Mouse (Mus musculus) liver, postnatal 0 days (tissue): ENCODE measurements around the gene Akt1s1.

ENCODE experiments used
- CTCF ChIP-seq: sonication (generic); IDR thresholded peaks from 2 replicates; pipeline ENCODE4 v1.5.1; 2016; ENCODE audit warnings: antibody characterized with exemption, low read depth
- EP300 ChIP-seq: IDR thresholded peaks from 2 replicates; pipeline ENCODE4 v1.6.1; 2016; ENCODE audit warnings: antibody characterized with exemption, low read depth, mild to moderate bottlenecking

GRCm38 (mm10) chr7:44847772-44848171 is 1.0 kb upstream of the Akt1s1 start:
- TF ChIP-seq EP300 (no peak), CTCF (no peak)
